Mouse (Mus musculus) kidney, adult 2 months (tissue): Measurements from ENCODE around the gene Chpf2.

Experiments
- CTCF ChIP-seq: fragments of 200-500 bp; conservative IDR thresholded peaks from 2 replicates; pipeline ENCODE4 v1.5.1; 2011; ENCODE audit warnings: low read depth, mild to moderate bottlenecking, control low read depth, low read length, moderate library complexity, mixed read lengths; ENCODE audit not compliant: insufficient read depth, insufficient read length
- POLR2A ChIP-seq: fragments of 200-500 bp; IDR thresholded peaks from one replicate; pipeline ENCODE4 v1.6.1; 2011; ENCODE audit warnings: low read depth, low read length, control low read depth

GRCm38 (mm10) chr5:24597221-24597728 lies 10.7 kb downstream of the Chpf2 start:
- TF ChIP-seq CTCF (peak; percentile 51), POLR2A (no peak)
